In genomic region chr2:93765721-93766120, GRCm38 (mm10) we compare ENCODE assay signal across 26 mouse cellular contexts.
"Had no signal": no experiment of that assay in that cellular context is flagged by ENCODE, and none has a peak within 500 bp of the region (broad histone marks: within the 10 kb centered on the region; RNA-seq: fewer than 3 reads in every experiment).

No protein-coding gene starts in this region.

- H3K27ac ChIP-seq: heart, embryonic 10.5 days; hindbrain, embryonic 10.5 days; hindbrain, embryonic 12.5 days; hindbrain, embryonic 14.5 days; kidney, embryonic 15.5 days; kidney, postnatal 0 days; left cerebral cortex, adult 2 months; limb, embryonic 10.5 days; limb, embryonic 12.5 days; liver, embryonic 13.5 days; liver, embryonic 15.5 days had no signal

- H3K4me1 ChIP-seq: hindbrain, embryonic 12.5 days had no signal

- DNase-seq: gastrocnemius, postnatal 25 days; heart, adult 18-20 months; heart, postnatal 10 days; heart, postnatal 4 days; kidney, adult 11 months; kidney, adult 2 months; kidney, adult 9 months; kidney, postnatal 14 days; kidney, postnatal 36 days; liver; liver, embryonic 13.5 days had no signal

- H3K4me2 ChIP-seq: heart, embryonic 12.5 days; hindbrain, embryonic 12.5 days; hindbrain, embryonic 14.5 days; kidney, embryonic 15.5 days; limb, embryonic 12.5 days; liver, embryonic 11.5 days; liver, embryonic 13.5 days; liver, embryonic 15.5 days had no signal

- H3K27me3 ChIP-seq: heart, embryonic 12.5 days; hindbrain, embryonic 12.5 days; kidney, embryonic 15.5 days; liver, embryonic 13.5 days; liver, embryonic 15.5 days had no signal

- H3K9me3 ChIP-seq: heart, embryonic 10.5 days; heart, embryonic 12.5 days; hindbrain, embryonic 12.5 days; kidney, embryonic 15.5 days; limb, embryonic 10.5 days; liver, embryonic 13.5 days; liver, embryonic 15.5 days had no signal

- H3K9ac ChIP-seq: heart, embryonic 12.5 days; hindbrain, embryonic 12.5 days; hindbrain, embryonic 14.5 days; kidney, embryonic 15.5 days; limb, embryonic 12.5 days; liver, embryonic 13.5 days; liver, embryonic 15.5 days had no signal

- ATAC-seq: hindbrain, embryonic 16.5 days; inflammation-experienced regulatory T-cells, adult 6 months; intestine, embryonic 16.5 days had no signal

- H3K4me3 ChIP-seq: heart, embryonic 10.5 days; heart, embryonic 12.5 days; hindbrain, embryonic 10.5 days; hindbrain, embryonic 12.5 days; kidney, embryonic 15.5 days; left cerebral cortex, adult 2 months; limb, embryonic 10.5 days; limb, embryonic 12.5 days; liver, embryonic 13.5 days; liver, embryonic 15.5 days had no signal
